Mouse (Mus musculus): ENCODE data around the gene Tmem216. TPM values are rescaled to one million over a fixed set of nuclear protein-coding genes. Genes with fewer than 3 reads are reported as not detected.

The Tmem216 gene
- total and polyA plus RNA-seq, 3 experiments = 5.5 to 13.0 (median 5.8) TPM

DNA sequence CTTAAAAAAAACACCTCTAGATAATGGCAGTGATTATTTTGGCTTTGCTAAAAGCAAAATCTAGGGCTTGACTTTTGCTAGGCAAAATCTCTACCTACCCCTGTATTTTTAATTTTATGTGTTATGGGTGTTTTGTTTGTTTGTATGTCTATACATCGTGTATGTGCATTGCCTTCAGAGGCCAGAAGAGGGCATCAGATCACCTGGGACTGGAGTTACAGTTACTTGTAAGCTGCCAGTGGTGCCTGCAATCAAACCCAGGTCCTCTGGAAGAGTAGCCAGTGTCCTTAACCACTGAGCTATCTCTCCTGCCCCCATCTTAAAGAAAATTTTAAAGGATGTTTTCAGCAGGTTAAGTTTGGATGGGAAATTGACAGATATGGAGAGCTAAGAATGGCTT lies 26.0 kb downstream of the Tmem216 start:
- H3K9ac ChIP-seq (ENCODE audit: low read depth, low read length) = no peak overlapping the region
- H3K36me3 ChIP-seq (ENCODE audit: control insufficient read depth, insufficient read depth, low read length) = peaks cover 29% of the 10 kb centered on the region
- peaks cover 10% of the 10 kb centered on the region for H3K4me1 ChIP-seq (ENCODE audit: control insufficient read depth, insufficient read depth, low read length)
- no peak for DNase-seq
- 98% methylated on average over 1 of the region's 1 CpGs for WGBS
- H3K27ac ChIP-seq = no peak overlapping the region
- intact Hi-C loops (cut with DNase I) = no loop called here
- no peak overlapping the region for H3K4me3 ChIP-seq
- no peaks in the 10 kb centered on the region for H3K27me3 ChIP-seq (ENCODE audit: control insufficient read depth, insufficient read depth, low read length)
- TF ChIP-seq CTCF (IDR thresholded peaks at IDR 0.05) (peak; percentile 47), EP300 (IDR thresholded peaks at IDR 0.05; ENCODE audit: insufficient read depth, low read depth, low read length) (no peak)
- peaks cover 7% of the 10 kb centered on the region; the same call in 1 of the 2 replicates for H3K79me2 ChIP-seq (replicated peaks; ENCODE audit: control insufficient read depth, insufficient read depth, low read length)

DNA sequence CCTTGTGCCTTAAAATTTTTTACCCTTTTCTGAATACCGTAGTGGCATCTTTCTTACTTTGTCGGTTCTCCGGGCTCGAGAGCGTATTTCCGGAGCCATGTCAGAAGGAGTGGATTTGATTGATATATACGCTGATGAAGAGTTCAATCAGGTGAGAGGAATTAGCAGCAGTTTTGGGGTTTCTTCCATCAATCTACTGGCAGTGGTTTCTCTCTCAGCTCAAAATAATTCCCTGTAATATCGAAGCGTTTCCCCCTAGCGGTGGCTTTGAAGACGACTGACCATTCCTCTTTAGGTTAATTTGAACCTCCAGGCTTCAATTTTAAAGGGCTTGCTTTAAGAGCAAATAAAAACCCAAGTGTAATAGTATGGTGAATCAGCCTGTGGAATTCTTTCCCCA lies 30.1 kb downstream of the Tmem216 start, which contains the start of gene Sdhaf2:
Sdhaf2 (minus strand) TSS at position 233 of the 400 bp plus-strand sequence.
- Histone ChIP-seq H3K4me3 (peak within 1 kb of the TSS; percentile 87), H3K79me2 (replicated peaks; ENCODE audit: control insufficient read depth, insufficient read depth, low read length) (peaks cover 6% of the 10 kb centered on the region; the same call in 1 of the 2 replicates), H3K4me1 (ENCODE audit: control insufficient read depth, insufficient read depth, low read length) (peaks cover 10% of the 10 kb centered on the region), H3K9ac (ENCODE audit: low read depth, low read length) (peak within 1 kb of the TSS; percentile 95), H3K36me3 (ENCODE audit: control insufficient read depth, insufficient read depth, low read length) (peaks cover 29% of the 10 kb centered on the region), H3K27ac (peak within 1 kb of the TSS; percentile 99), H3K27me3 (ENCODE audit: control insufficient read depth, insufficient read depth, low read length) (no peaks in the 10 kb centered on the region)
- TF ChIP-seq POLR2A (IDR thresholded peaks at IDR 0.05; ENCODE audit: insufficient read depth, low read depth, low read length) (no peak), EP300 (IDR thresholded peaks at IDR 0.05; ENCODE audit: insufficient read depth, low read depth, low read length) (no peak), CTCF (IDR thresholded peaks at IDR 0.05) (peak; percentile 70)
- WGBS = under 1% methylated on average over 11 of the region's 11 CpGs
- intact Hi-C loops (cut with DNase I) = loop anchor here (1.0 to 10.0 kb wide), 4 partner anchors 29 to 1479 kb away; partner anchors contain the start of genes Cyb561a3 and Tmem138
- DNase-seq = no peak

DNA sequence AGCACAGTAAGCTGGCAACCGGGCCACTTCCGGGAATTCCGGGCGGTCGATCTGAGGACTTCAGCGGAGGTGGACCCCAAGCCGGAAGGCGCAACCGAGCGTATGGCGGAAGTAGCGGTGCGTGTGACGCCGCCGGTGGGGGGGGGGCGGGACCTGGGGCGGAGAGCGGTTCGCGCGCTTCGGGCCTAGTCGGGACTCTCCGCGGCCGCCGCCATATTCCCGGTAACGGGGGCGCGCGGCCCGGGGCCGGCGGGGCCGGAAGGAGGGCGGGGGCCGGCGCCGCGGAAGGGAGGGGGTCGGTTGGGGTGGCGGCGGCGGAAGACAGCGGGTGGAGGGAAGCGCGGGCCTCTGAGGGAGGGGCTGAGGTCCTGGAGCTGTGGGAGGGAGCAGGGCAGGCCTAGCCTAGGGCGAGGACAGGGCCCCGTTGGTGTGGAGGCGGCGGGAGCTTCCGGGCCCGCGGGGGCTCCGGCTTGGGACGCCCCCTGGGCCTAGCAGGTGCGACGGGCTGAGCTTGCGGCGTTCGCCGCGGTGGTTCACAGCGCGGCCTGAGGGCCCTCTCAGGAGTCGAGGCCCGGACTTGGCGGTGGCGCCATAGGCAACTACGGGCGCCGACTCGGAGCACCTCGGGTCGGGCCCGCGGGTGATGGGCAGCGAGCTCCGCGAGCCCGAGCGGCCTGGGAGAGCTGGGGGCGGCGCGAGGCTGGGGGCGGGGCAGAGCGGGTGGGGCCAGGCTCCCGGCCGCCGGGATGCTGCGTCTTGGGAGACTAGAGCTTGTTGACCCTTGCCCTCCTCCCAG lies 30.7 kb downstream of the Tmem216 start, which contains the start of gene Cpsf7:
Cpsf7 (plus strand) TSS at position 161 of the 796 bp plus-strand sequence.
- peak; percentile 89 to 94 for DNase-seq
- under 1% methylated on average over 81 of the region's 93 CpGs for WGBS
- Histone ChIP-seq H3K79me2 (replicated peaks; ENCODE audit: control insufficient read depth, insufficient read depth, low read length) (peaks cover 3% of the 10 kb centered on the region; the same call in 1 of the 2 replicates), H3K36me3 (ENCODE audit: control insufficient read depth, insufficient read depth, low read length) (peaks cover 27% of the 10 kb centered on the region), H3K27me3 (ENCODE audit: control insufficient read depth, insufficient read depth, low read length) (no peaks in the 10 kb centered on the region), H3K4me1 (ENCODE audit: control insufficient read depth, insufficient read depth, low read length) (peaks cover 10% of the 10 kb centered on the region), H3K4me3 (peak within 1 kb of the TSS; percentile 87), H3K9ac (ENCODE audit: low read depth, low read length) (peak within 1 kb of the TSS; percentile 95), H3K27ac (peak within 1 kb of the TSS; percentile 99)
- TF ChIP-seq POLR2A (IDR thresholded peaks at IDR 0.05; ENCODE audit: insufficient read depth, low read depth, low read length) (peak; percentile 73; the same call in 1 of the 2 replicates), CTCF (IDR thresholded peaks at IDR 0.05) (no peak), EP300 (IDR thresholded peaks at IDR 0.05; ENCODE audit: insufficient read depth, low read depth, low read length) (0 out of 2 replicates have a peak, but pooled peaks have one; percentile 48)
- intact Hi-C loops (cut with DNase I) = loop anchor here (1.0 to 10.0 kb wide), 4 partner anchors 29 to 1479 kb away; partner anchors contain the start of genes Cyb561a3 and Tmem138

DNA sequence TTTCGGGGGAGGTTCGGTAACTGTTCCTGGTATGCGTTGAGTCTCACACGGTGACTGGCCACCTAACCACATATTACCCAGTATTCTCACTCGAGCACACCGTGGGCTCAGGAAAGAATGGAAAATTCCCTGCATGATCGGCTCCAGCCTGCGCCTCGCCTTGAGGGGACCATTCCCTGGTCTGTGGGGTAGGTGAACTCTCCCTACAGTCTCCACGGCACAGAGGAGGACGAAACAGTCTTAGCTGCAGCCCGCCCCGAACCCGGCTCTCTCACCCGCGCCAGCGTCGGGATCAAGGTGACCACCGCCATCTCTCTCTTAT lies 31.3 kb downstream of the Tmem216 start:
- Histone ChIP-seq H3K27me3 (ENCODE audit: control insufficient read depth, insufficient read depth, low read length) (no peaks in the 10 kb centered on the region), H3K9ac (ENCODE audit: low read depth, low read length) (peak overlapping the region; percentile 90), H3K36me3 (ENCODE audit: control insufficient read depth, insufficient read depth, low read length) (peaks cover 25% of the 10 kb centered on the region), H3K79me2 (replicated peaks; ENCODE audit: control insufficient read depth, insufficient read depth, low read length) (peaks cover 3% of the 10 kb centered on the region; the same call in 1 of the 2 replicates), H3K4me3 (peak overlapping the region; percentile 87), H3K27ac (peak overlapping the region; percentile 99), H3K4me1 (ENCODE audit: control insufficient read depth, insufficient read depth, low read length) (peaks cover 10% of the 10 kb centered on the region)
- intact Hi-C loops (cut with DNase I) = loop anchor here (1.0 to 10.0 kb wide), 4 partner anchors 30 to 1480 kb away; partner anchors contain the start of genes Cyb561a3 and Tmem138
- no peak for DNase-seq
- TF ChIP-seq EP300 (IDR thresholded peaks at IDR 0.05; ENCODE audit: insufficient read depth, low read depth, low read length) (no peak), CTCF (IDR thresholded peaks at IDR 0.05) (no peak), POLR2A (IDR thresholded peaks at IDR 0.05; ENCODE audit: insufficient read depth, low read depth, low read length) (no peak; the same call in none of the 2 replicates)
- under 1% methylated on average over 19 of the region's 19 CpGs for WGBS

DNA sequence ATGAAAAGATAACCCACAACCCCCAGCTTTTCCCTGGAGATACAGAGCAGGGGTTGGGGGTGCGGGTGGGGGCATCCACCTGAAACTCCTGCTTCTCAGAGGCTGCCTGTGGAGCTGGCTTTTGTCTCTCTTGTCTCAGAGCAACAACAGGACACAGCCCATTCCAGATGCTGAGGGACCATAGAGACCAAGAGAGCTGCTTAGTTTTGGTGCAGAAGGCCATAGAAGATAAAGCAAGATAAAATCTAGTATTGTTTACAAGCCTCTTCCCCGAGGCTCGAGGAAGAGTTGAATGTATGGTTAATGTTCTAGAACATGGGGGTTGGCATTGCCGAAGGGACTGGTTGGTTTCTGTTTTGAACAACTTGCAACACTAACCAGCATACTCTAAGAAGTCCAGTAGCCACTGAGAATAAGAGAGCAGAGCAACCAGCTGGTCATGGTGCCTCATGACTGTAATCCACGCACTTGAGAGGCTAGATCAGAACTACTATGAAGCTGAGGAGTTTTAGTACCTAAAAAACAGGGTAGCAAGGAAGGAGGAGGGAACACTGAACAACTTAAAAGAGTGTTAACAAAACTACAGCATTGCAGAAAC lies 32.5 kb downstream of the Tmem216 start:
- intact Hi-C loops (cut with DNase I) = loop anchor here (2.0 to 10.0 kb wide), 3 partner anchors 31 to 1481 kb away; partner anchors contain the start of genes Cyb561a3 and Tmem138
- H3K27me3 ChIP-seq (ENCODE audit: control insufficient read depth, insufficient read depth, low read length) = no peaks in the 10 kb centered on the region
- TF ChIP-seq EP300 (IDR thresholded peaks at IDR 0.05; ENCODE audit: insufficient read depth, low read depth, low read length) (no peak), CTCF (IDR thresholded peaks at IDR 0.05) (no peak), POLR2A (IDR thresholded peaks at IDR 0.05; ENCODE audit: insufficient read depth, low read depth, low read length) (no peak)
- DNase-seq = no peak
- peaks cover 24% of the 10 kb centered on the region for H3K36me3 ChIP-seq (ENCODE audit: control insufficient read depth, insufficient read depth, low read length)
- H3K4me1 ChIP-seq (ENCODE audit: control insufficient read depth, insufficient read depth, low read length) = peaks cover 10% of the 10 kb centered on the region
- H3K4me3 ChIP-seq = no peak overlapping the region; the same call in 1 of the 2 replicates
- peaks cover 4% of the 10 kb centered on the region; the same call in 1 of the 2 replicates for H3K79me2 ChIP-seq (replicated peaks; ENCODE audit: control insufficient read depth, insufficient read depth, low read length)
- no peak overlapping the region for H3K9ac ChIP-seq (ENCODE audit: low read depth, low read length)
- H3K27ac ChIP-seq = no peak overlapping the region
- WGBS = 59% methylated on average over 5 of the region's 5 CpGs

Data from heart, adult 2 months (tissue).